ENCODE assay signal across 30 mouse cellular contexts in the genomic region with DNA sequence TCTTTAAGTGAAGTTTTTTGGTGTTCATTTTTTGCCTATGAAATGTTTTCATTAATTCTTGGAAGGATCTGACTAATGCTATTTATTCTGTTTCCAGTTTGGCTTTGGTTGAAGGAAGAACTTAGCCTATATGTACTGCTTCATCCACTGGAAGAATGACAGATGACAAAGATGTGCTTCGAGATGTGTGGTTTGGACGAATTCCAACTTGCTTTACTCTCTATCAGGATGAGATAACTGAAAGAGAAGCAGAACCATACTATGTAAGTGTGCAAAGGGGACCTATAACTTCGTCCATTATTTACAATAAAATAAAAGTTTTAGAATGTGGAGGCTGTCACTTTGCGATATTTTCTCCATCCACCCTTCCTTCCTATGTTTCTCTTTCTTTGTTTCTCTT.
"Had no signal": no experiment of that assay in that cellular context is flagged by ENCODE, and none has a peak within 500 bp of the region (broad histone marks: within the 10 kb centered on the region; RNA-seq: fewer than 3 reads in every experiment).

No protein-coding gene starts in this region.

- ATAC-seq: liver, embryonic 12.5 days; liver, postnatal 0 days; midbrain, embryonic 13.5 days; midbrain, embryonic 15.5 days; midbrain, embryonic 16.5 days had no signal

- H3K27ac ChIP-seq: limb, embryonic 10.5 days; limb, embryonic 12.5 days; limb, embryonic 13.5 days; limb, embryonic 15.5 days; liver, embryonic 12.5 days; liver, embryonic 13.5 days; liver, embryonic 14.5 days; liver, embryonic 15.5 days; lung, embryonic 15.5 days; macrophage; midbrain, embryonic 10.5 days; midbrain, embryonic 12.5 days; midbrain, embryonic 13.5 days; midbrain, embryonic 15.5 days had no signal

- H3K9me3 ChIP-seq: limb, embryonic 10.5 days; limb, embryonic 12.5 days; limb, embryonic 13.5 days; limb, embryonic 15.5 days; liver, embryonic 12.5 days; liver, embryonic 13.5 days; liver, embryonic 15.5 days; lung, embryonic 15.5 days; megakaryocyte, embryonic 14.5 days; midbrain, embryonic 10.5 days; midbrain, embryonic 12.5 days; midbrain, embryonic 13.5 days; midbrain, embryonic 15.5 days had no signal

- H3K4me3 ChIP-seq: limb, embryonic 10.5 days; limb, embryonic 12.5 days; limb, embryonic 13.5 days; limb, embryonic 15.5 days; liver, embryonic 12.5 days; liver, embryonic 13.5 days; liver, embryonic 15.5 days; lung, embryonic 15.5 days; megakaryocyte, embryonic 14.5 days; midbrain, embryonic 10.5 days; midbrain, embryonic 12.5 days; midbrain, embryonic 13.5 days; midbrain, embryonic 15.5 days; myocyte had no signal

- DNase-seq: left cerebral cortex, postnatal 4 days; liver; liver, embryonic 13.5 days; liver, postnatal 0 days; lung, adult 18-20 months; lung, adult 2 months; lung, embryonic 14.5 days; lung, postnatal 10 days; lung, postnatal 14 days; lung, postnatal 36 days; lung, postnatal 4 days; midbrain, embryonic 14.5 days had no signal

- H3K9ac ChIP-seq: limb, embryonic 12.5 days; limb, embryonic 13.5 days; limb, embryonic 15.5 days; liver, embryonic 12.5 days; liver, embryonic 13.5 days; liver, embryonic 14.5 days; liver, embryonic 15.5 days; liver, postnatal 0 days; lung, embryonic 14.5 days; lung, embryonic 15.5 days; midbrain, embryonic 12.5 days; midbrain, embryonic 13.5 days; midbrain, embryonic 15.5 days had no signal

- H3K4me1 ChIP-seq: limb, embryonic 10.5 days; limb, embryonic 12.5 days; limb, embryonic 13.5 days; limb, embryonic 15.5 days; liver, embryonic 13.5 days; liver, embryonic 15.5 days; lung, embryonic 15.5 days; midbrain, embryonic 10.5 days; midbrain, embryonic 12.5 days; midbrain, embryonic 13.5 days; midbrain, embryonic 15.5 days had no signal

- H3K4me2 ChIP-seq: limb, embryonic 12.5 days; limb, embryonic 13.5 days; limb, embryonic 15.5 days; liver, embryonic 11.5 days; liver, embryonic 12.5 days; liver, embryonic 13.5 days; liver, embryonic 15.5 days; lung, embryonic 14.5 days; lung, embryonic 15.5 days; midbrain, embryonic 11.5 days; midbrain, embryonic 12.5 days; midbrain, embryonic 13.5 days; midbrain, embryonic 15.5 days had no signal

- H3K27me3 ChIP-seq: limb, embryonic 12.5 days; limb, embryonic 13.5 days; limb, embryonic 15.5 days; liver, embryonic 12.5 days; liver, embryonic 13.5 days; liver, embryonic 15.5 days; lung, embryonic 15.5 days; megakaryocyte, embryonic 14.5 days; midbrain, embryonic 12.5 days; midbrain, embryonic 13.5 days; midbrain, embryonic 15.5 days had no signal
